Mouse (Mus musculus): ENCODE measurements around the gene Rpl37. TPM values are rescaled to one million over a fixed set of nuclear protein-coding genes. Genes with fewer than 3 reads are reported as not detected.

Gene Rpl37
- polyA plus RNA-seq, 1 experiment, result 981 TPM

GRCm38 (mm10) chr15:5139366-5139765 lies 22.9 kb downstream of the Rpl37 start:
- Histone ChIP-seq H3K27ac (ENCODE audit: insufficient read depth, low read length) (no peak overlapping the region), H3K27me3 (ENCODE audit: control insufficient read depth, insufficient read depth, low read length) (no peaks in the 10 kb centered on the region), H3K4me1 (ENCODE audit: control insufficient read depth, insufficient read depth, low read length) (no peaks in the 10 kb centered on the region), H3K4me3 (replicated peaks; ENCODE audit: insufficient read depth, low read depth, low read length) (no peak overlapping the region)
- TF ChIP-seq POLR2A (IDR thresholded peaks at IDR 0.05; ENCODE audit: borderline replicate concordance, insufficient read depth, low read length) (no peak), CTCF (IDR thresholded peaks at IDR 0.05; ENCODE audit: borderline replicate concordance, insufficient read depth, low read depth, low read length) (no peak)
- 88% methylated on average over 2 of the region's 2 CpGs for WGBS
- DNase-seq, result no peak

GRCm38 (mm10) chr15:5139863-5140262 lies 23.4 kb downstream of the Rpl37 start:
- Histone ChIP-seq H3K27me3 (ENCODE audit: control insufficient read depth, insufficient read depth, low read length) (no peaks in the 10 kb centered on the region), H3K4me1 (ENCODE audit: control insufficient read depth, insufficient read depth, low read length) (no peaks in the 10 kb centered on the region), H3K4me3 (replicated peaks; ENCODE audit: insufficient read depth, low read depth, low read length) (no peak overlapping the region), H3K27ac (ENCODE audit: insufficient read depth, low read length) (no peak overlapping the region)
- no peak for DNase-seq
- 88% methylated on average over 7 of the region's 7 CpGs for WGBS
- TF ChIP-seq POLR2A (IDR thresholded peaks at IDR 0.05; ENCODE audit: borderline replicate concordance, insufficient read depth, low read length), result no peak
- no peak for TF ChIP-seq CTCF (IDR thresholded peaks at IDR 0.05; ENCODE audit: borderline replicate concordance, insufficient read depth, low read depth, low read length)

DNA sequence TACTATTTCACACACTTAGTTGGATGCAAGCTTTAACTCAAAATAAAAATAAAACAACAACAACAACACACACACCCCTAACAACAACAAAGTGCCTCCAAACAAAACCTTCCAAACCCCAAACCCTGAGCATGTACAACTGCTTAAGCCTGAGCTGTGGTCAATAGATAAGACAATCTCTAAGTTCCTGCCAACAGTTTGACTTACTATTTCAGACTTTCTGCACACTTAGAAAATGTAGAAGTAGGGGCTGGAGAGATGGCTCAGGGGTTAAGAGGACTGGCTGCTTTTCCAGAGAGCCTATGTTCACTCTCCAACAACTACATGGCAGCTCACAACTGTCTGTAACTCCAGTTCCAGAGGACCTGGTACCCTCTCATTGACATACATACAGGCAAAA lies 23.9 kb downstream of the Rpl37 start:
- Histone ChIP-seq H3K4me3 (replicated peaks; ENCODE audit: insufficient read depth, low read depth, low read length) (no peak overlapping the region), H3K4me1 (ENCODE audit: control insufficient read depth, insufficient read depth, low read length) (peaks cover 1% of the 10 kb centered on the region; the same call in 1 of the 2 replicates), H3K27ac (ENCODE audit: insufficient read depth, low read length) (no peak overlapping the region), H3K27me3 (ENCODE audit: control insufficient read depth, insufficient read depth, low read length) (no peaks in the 10 kb centered on the region)
- TF ChIP-seq POLR2A (IDR thresholded peaks at IDR 0.05; ENCODE audit: borderline replicate concordance, insufficient read depth, low read length) (no peak), CTCF (IDR thresholded peaks at IDR 0.05; ENCODE audit: borderline replicate concordance, insufficient read depth, low read depth, low read length) (no peak)
- no peak for DNase-seq

- Histone ChIP-seq H3K27me3 (ENCODE audit: control insufficient read depth, insufficient read depth, low read length) (no peaks in the 10 kb centered on the region), H3K4me3 (replicated peaks; ENCODE audit: insufficient read depth, low read depth, low read length) (no peak overlapping the region), H3K4me1 (ENCODE audit: control insufficient read depth, insufficient read depth, low read length) (peaks cover 3% of the 10 kb centered on the region; the same call in 1 of the 2 replicates), H3K27ac (ENCODE audit: insufficient read depth, low read length) (no peak overlapping the region)
- TF ChIP-seq CTCF (IDR thresholded peaks at IDR 0.05; ENCODE audit: borderline replicate concordance, insufficient read depth, low read depth, low read length) (no peak), POLR2A (IDR thresholded peaks at IDR 0.05; ENCODE audit: borderline replicate concordance, insufficient read depth, low read length) (no peak)
- 63% methylated on average over 5 of the region's 5 CpGs for WGBS
- DNase-seq, result no peak
Measured at GRCm38 (mm10) chr15:5142047-5142446, 25.6 kb downstream of the Rpl37 start.

- Histone ChIP-seq H3K4me1 (ENCODE audit: control insufficient read depth, insufficient read depth, low read length) (peaks cover 3% of the 10 kb centered on the region; the same call in 1 of the 2 replicates), H3K27me3 (ENCODE audit: control insufficient read depth, insufficient read depth, low read length) (no peaks in the 10 kb centered on the region), H3K4me3 (replicated peaks; ENCODE audit: insufficient read depth, low read depth, low read length) (no peak overlapping the region), H3K27ac (ENCODE audit: insufficient read depth, low read length) (no peak overlapping the region)
- no peak for TF ChIP-seq CTCF (IDR thresholded peaks at IDR 0.05; ENCODE audit: borderline replicate concordance, insufficient read depth, low read depth, low read length)
- TF ChIP-seq POLR2A (IDR thresholded peaks at IDR 0.05; ENCODE audit: borderline replicate concordance, insufficient read depth, low read length), result no peak
- no peak for DNase-seq
- WGBS, result 66% methylated on average over 5 of the region's 5 CpGs
Measured at GRCm38 (mm10) chr15:5142714-5143113, 26.3 kb downstream of the Rpl37 start.

DNA sequence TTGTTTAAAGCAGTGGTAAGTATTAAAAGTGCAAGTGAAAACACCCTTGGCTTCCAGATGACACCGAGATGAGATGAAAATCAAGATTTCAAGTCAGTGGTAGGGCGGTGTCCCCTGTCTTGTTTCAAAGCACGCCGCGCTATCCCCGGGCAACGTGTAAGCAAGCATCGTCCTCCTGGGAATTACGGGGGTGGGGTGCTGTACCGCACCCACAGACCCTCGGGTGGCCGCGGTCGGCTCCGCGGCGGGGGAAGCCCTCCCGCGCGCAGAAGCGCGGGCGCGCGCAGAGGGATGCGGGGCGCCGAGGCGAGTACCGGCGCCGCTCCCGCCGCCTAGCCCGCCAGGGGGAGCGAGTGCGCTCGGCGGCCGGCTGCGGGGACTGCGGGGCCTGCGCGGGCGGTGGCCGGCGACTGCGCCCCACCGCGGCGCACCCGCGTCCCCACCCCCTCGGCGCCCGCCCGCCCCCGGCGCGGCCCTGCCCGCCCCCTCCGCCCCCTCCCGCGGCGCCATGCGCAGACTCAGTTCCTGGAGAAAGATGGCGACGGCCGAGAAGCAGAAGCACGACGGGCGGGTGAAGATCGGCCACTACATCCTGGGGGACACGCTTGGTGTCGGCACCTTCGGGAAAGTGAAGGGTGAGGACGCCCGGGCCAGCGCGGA lies 27.0 kb downstream of the Rpl37 start, which contains the start of gene Prkaa1:
Prkaa1 (plus strand) TSS at position 501 of the 660 bp plus-strand sequence.
- DNase-seq, result peak; percentile 78 to 83
- peak within 1 kb of the TSS; percentile 86 for H3K27ac ChIP-seq (ENCODE audit: insufficient read depth, low read length)
- H3K4me3 ChIP-seq (replicated peaks; ENCODE audit: insufficient read depth, low read depth, low read length), result peak within 1 kb of the TSS; percentile 99
- WGBS, result under 1% methylated on average over 70 of the region's 80 CpGs
- peaks cover 3% of the 10 kb centered on the region; the same call in 1 of the 2 replicates for H3K4me1 ChIP-seq (ENCODE audit: control insufficient read depth, insufficient read depth, low read length)
- 0 out of 2 replicates have a peak, but pooled peaks have one; percentile 22 for TF ChIP-seq CTCF (IDR thresholded peaks at IDR 0.05; ENCODE audit: borderline replicate concordance, insufficient read depth, low read depth, low read length)
- TF ChIP-seq POLR2A (IDR thresholded peaks at IDR 0.05; ENCODE audit: borderline replicate concordance, insufficient read depth, low read length), result peak; percentile 54
- H3K27me3 ChIP-seq (ENCODE audit: control insufficient read depth, insufficient read depth, low read length), result no peaks in the 10 kb centered on the region

DNA sequence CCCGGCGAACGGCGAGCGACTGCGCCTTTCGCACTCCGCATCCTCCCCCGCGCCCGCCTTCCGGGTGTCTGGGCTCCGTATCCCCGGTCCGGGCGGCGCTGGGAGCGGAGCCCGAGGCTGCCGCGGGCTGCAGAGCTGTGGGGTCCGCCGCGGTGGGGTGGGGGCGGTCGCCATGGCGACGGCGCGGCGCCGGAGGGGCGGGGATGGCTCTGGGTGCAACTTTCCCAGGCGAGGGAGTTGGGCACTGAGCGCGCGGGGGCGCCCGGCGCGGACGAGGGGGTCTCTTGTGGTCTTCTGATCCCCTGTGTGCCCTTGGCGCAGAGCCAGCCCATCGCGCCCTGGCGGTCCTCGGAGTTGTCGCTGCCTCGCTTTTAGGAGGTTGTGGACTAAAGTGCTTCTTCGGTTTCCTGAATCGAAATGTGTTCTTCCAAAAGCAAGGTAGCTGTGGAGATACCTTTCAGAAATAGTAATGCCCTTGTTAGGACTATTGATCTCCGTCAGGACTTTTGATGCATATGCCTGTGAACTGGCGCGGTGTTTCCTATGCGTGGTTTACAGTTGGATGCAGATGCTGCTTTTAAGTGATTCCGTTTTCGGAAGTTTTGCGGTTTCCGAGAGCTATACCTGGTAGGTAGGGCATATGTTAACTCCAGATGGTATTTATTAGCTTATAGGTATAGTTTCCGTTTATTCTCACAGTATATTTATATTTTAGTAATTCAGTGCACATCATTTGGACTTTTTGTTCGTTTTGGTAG lies 27.8 kb downstream of the Rpl37 start:
- no peak for TF ChIP-seq CTCF (IDR thresholded peaks at IDR 0.05; ENCODE audit: borderline replicate concordance, insufficient read depth, low read depth, low read length)
- no peak for TF ChIP-seq POLR2A (IDR thresholded peaks at IDR 0.05; ENCODE audit: borderline replicate concordance, insufficient read depth, low read length)
- Histone ChIP-seq H3K27me3 (ENCODE audit: control insufficient read depth, insufficient read depth, low read length) (no peaks in the 10 kb centered on the region), H3K4me1 (ENCODE audit: control insufficient read depth, insufficient read depth, low read length) (peaks cover 3% of the 10 kb centered on the region; the same call in 1 of the 2 replicates), H3K27ac (ENCODE audit: insufficient read depth, low read length) (peak overlapping the region; percentile 73), H3K4me3 (replicated peaks; ENCODE audit: insufficient read depth, low read depth, low read length) (peak overlapping the region; percentile 60)
- peak in 1 of 2 experiments; percentile 71 for DNase-seq
- WGBS, result under 1% methylated on average over 58 of the region's 61 CpGs

Data from cerebellum, adult 2 months (tissue).